Mouse (Mus musculus): ENCODE results near the gene H2afx. TPM values are rescaled to one million over a fixed set of nuclear protein-coding genes. Genes with fewer than 3 reads are reported as not detected.

H2afx gene
- total and polyA plus RNA-seq, 3 experiments, result 36.3 to 488 (median 56.6) TPM

- TF ChIP-seq EP300 (IDR thresholded peaks at IDR 0.05; ENCODE audit: low read length) (no peak), USF2 (conservative IDR thresholded peaks at IDR 0.05; ENCODE audit: low read depth, low read length) (peak; percentile 69), KAT2A (IDR thresholded peaks at IDR 0.05; ENCODE audit: insufficient replicate concordance, low read length) (peak; percentile 94; the same call in 1 of the 2 replicates), MEF2A (IDR thresholded peaks at IDR 0.05; ENCODE audit: borderline replicate concordance, low read depth, low read length) (peak; percentile 54; the same call in 1 of the 2 replicates), SMC3 (IDR thresholded peaks at IDR 0.05; ENCODE audit: low read depth, low read length) (no peak), MAX (IDR thresholded peaks at IDR 0.05; ENCODE audit: low read length) (peak; percentile 99), UBTF (IDR thresholded peaks at IDR 0.05; ENCODE audit: low read depth, low read length) (peak; percentile 71; the same call in 1 of the 2 replicates), NRF1 (IDR thresholded peaks at IDR 0.05; ENCODE audit: low read depth, low read length) (peak; percentile 80), ELF1 (IDR thresholded peaks at IDR 0.05; ENCODE audit: low read depth, low read length) (peak; percentile 73), GABPA (IDR thresholded peaks at IDR 0.05; ENCODE audit: insufficient replicate concordance, low read depth, low read length) (peak; percentile 37; the same call in 1 of the 2 replicates)
Measured at GRCm38 (mm10) chr9:44326371-44327063, 8.0 kb upstream of the H2afx start (continued).

GRCm38 (mm10) chr9:44327064-44327711 is 7.3 kb upstream of the H2afx start:
- dilution Hi-C loops (cut with MboI; ENCODE audit: extremely low pct_ligation_motif_present, extremely low pct_unique_long_range_greater_than_20kb, low sequenced_read_pairs), result no loop called here

GRCm38 (mm10) chr9:44327926-44328325 is 6.6 kb upstream of the H2afx start:
- peak overlapping the region; percentile 83 to 92 (median 85) for H3K4me3 ChIP-seq (replicated peaks in 1 of 3; ENCODE audit: low read depth in 2 of 3, low read length in 2 of 3, poor library complexity in 1 of 3)
- no peaks in the 10 kb centered on the region for H3K9me3 ChIP-seq (replicated peaks; ENCODE audit: low read length)
- dilution Hi-C loops (cut with MboI; ENCODE audit: extremely low pct_ligation_motif_present, extremely low pct_unique_long_range_greater_than_20kb, low sequenced_read_pairs), result no loop called here
- H3K79me2 ChIP-seq (replicated peaks; ENCODE audit: control insufficient read depth, extremely low read depth, insufficient read depth, poor library complexity, severe bottlenecking), result peaks cover 7% of the 10 kb centered on the region; the same call in 1 of the 2 replicates
- no peaks in the 10 kb centered on the region for H3K27me3 ChIP-seq (replicated peaks)
- TF ChIP-seq JUN (IDR thresholded peaks at IDR 0.05; ENCODE audit: insufficient read depth, low read depth, low read length) (no peak), POLR2A (IDR thresholded peaks at IDR 0.05; ENCODE audit: low read depth, low read length) (no peak), CHD1 (IDR thresholded peaks at IDR 0.05; ENCODE audit: low read depth, low read length) (no peak), ELF1 (IDR thresholded peaks at IDR 0.05; ENCODE audit: low read depth, low read length) (no peak), NELFE (IDR thresholded peaks at IDR 0.05; ENCODE audit: low read depth, low read length) (no peak), E2F4 (IDR thresholded peaks at IDR 0.05; ENCODE audit: insufficient replicate concordance, low read depth, low read length) (no peak), PAX5 (IDR thresholded peaks at IDR 0.05; ENCODE audit: low read length) (no peak), NRF1 (IDR thresholded peaks at IDR 0.05; ENCODE audit: low read depth, low read length) (no peak), HCFC1 (IDR thresholded peaks at IDR 0.05; ENCODE audit: low read depth, low read length) (no peak), RCOR1 (conservative IDR thresholded peaks at IDR 0.05; ENCODE audit: low read depth, low read length) (no peak), UBTF (IDR thresholded peaks at IDR 0.05; ENCODE audit: low read depth, low read length) (no peak), MAX (IDR thresholded peaks at IDR 0.05; ENCODE audit: low read length) (no peak), BHLHE40 (IDR thresholded peaks at IDR 0.05; ENCODE audit: low read depth, low read length) (no peak), GABPA (IDR thresholded peaks at IDR 0.05; ENCODE audit: insufficient replicate concordance, low read depth, low read length) (no peak), USF1 (IDR thresholded peaks at IDR 0.05; ENCODE audit: low read depth, low read length) (no peak), TBP (conservative IDR thresholded peaks at IDR 0.05; ENCODE audit: low read depth, low read length) (no peak), POLR2AphosphoS2 (IDR thresholded peaks at IDR 0.05; ENCODE audit: low read depth, low read length) (no peak), ZKSCAN1 (IDR thresholded peaks at IDR 0.05; ENCODE audit: borderline replicate concordance, low read depth, low read length) (no peak)
- in situ Hi-C loops (cut with MboI; ENCODE audit: low pct_ligation_motif_present, low pct_unique_long_range_greater_than_20kb, low sequenced_read_pairs), result no loop called here
- H3K36me3 ChIP-seq (replicated peaks in 1 of 2; ENCODE audit: control insufficient read depth in 1 of 2, insufficient read depth in 1 of 2, low read length in 1 of 2), result peaks cover 28 to 47% of the 10 kb centered on the region in 2 experiments
- H3K9ac ChIP-seq (ENCODE audit: insufficient read depth, low read depth), result peak overlapping the region; percentile 81; the same call in 1 of the 2 replicates
- no peak overlapping the region for H3K27ac ChIP-seq (ENCODE audit: insufficient read depth, low read depth)
- H3K4me2 ChIP-seq (ENCODE audit: insufficient read depth, low read depth, poor library complexity, severe bottlenecking), result peak overlapping the region; percentile 64
- H3K4me1 ChIP-seq (ENCODE audit: control insufficient read depth in 1 of 2, insufficient read depth in 2 of 2), result peaks cover 4 to 48% of the 10 kb centered on the region in 2 experiments
- DNase-seq (ENCODE audit: extremely low read depth), result no peak

More at GRCm38 (mm10) chr9:44327064-44327711, 7.3 kb upstream of the H2afx start:
- Histone ChIP-seq H3K9me3 (replicated peaks; ENCODE audit: low read length) (no peaks in the 10 kb centered on the region), H3K79me2 (replicated peaks; ENCODE audit: control insufficient read depth, extremely low read depth, insufficient read depth, poor library complexity, severe bottlenecking) (peaks cover 7% of the 10 kb centered on the region; the same call in 1 of the 2 replicates), H3K4me3 (replicated peaks in 1 of 3; ENCODE audit: low read depth in 2 of 3, low read length in 2 of 3, poor library complexity in 1 of 3) (peak overlapping the region; percentile 83 to 92 (median 85)), H3K36me3 (replicated peaks in 1 of 2; ENCODE audit: control insufficient read depth in 1 of 2, insufficient read depth in 1 of 2, low read length in 1 of 2) (peaks cover 21 to 40% of the 10 kb centered on the region in 2 experiments), H3K4me1 (ENCODE audit: control insufficient read depth in 1 of 2, insufficient read depth in 2 of 2) (peaks cover 4 to 43% of the 10 kb centered on the region in 2 experiments), H3K27me3 (replicated peaks) (peaks cover under 1% of the 10 kb centered on the region), H3K4me2 (ENCODE audit: insufficient read depth, low read depth, poor library complexity, severe bottlenecking) (peak overlapping the region; percentile 64), H3K27ac (ENCODE audit: insufficient read depth, low read depth) (peak overlapping the region; percentile 67), H3K9ac (ENCODE audit: insufficient read depth, low read depth) (peak overlapping the region; percentile 81)
- no peak for DNase-seq (ENCODE audit: extremely low read depth)
- TF ChIP-seq BHLHE40 (IDR thresholded peaks at IDR 0.05; ENCODE audit: low read depth, low read length), result peak; percentile 32; the same call in 1 of the 2 replicates
- no peak for TF ChIP-seq GABPA (IDR thresholded peaks at IDR 0.05; ENCODE audit: insufficient replicate concordance, low read depth, low read length)
- in situ Hi-C loops (cut with MboI; ENCODE audit: low pct_ligation_motif_present, low pct_unique_long_range_greater_than_20kb, low sequenced_read_pairs), result no loop called here

Data from CH12.LX (cell line).